Mouse (Mus musculus) kidney, postnatal 0 days (tissue): ENCODE measurements around the gene Siglece. TPM values are rescaled to one million over a fixed set of nuclear protein-coding genes. Genes with fewer than 3 reads are reported as not detected.

Experiments used
- ATAC-seq: fragments of 200-750 bp; cut with Nextera tagmentation; replicated peaks from 2 replicates; pipeline ENCODE4 v1.8.0; 2017; ENCODE audit warnings: low read depth, moderate number of reproducible peaks, moderate TSS enrichment, moderate library complexity; ENCODE audit not compliant: low FRiP score
- DNase-seq: peaks from one replicate; pipeline ENCODE4 v3.0.0-alpha.2; 2016; ENCODE audit warnings: low spot score
- H3K27ac ChIP-seq: fragments of 300-500 bp; sonication (generic); 2 replicates; pipeline ENCODE4 v1.5.1; 2014; ENCODE audit warnings: mild to moderate bottlenecking
- H3K27me3 ChIP-seq: fragments of 300-500 bp; sonication (generic); 2 replicates; pipeline ENCODE4 v1.6.1; 2014; ENCODE audit warnings: low read length, mixed read lengths; ENCODE audit not compliant: insufficient read depth
- H3K36me3 ChIP-seq: fragments of 300-500 bp; sonication (generic); 2 replicates; pipeline ENCODE4 v1.6.1; 2014; ENCODE audit warnings: low read length, mixed read lengths; ENCODE audit not compliant: insufficient read depth
- H3K4me1 ChIP-seq: fragments of 300-500 bp; sonication (generic); replicated peaks from 2 replicates; pipeline ENCODE4 v1.6.1; 2014; ENCODE audit warnings: antibody characterized with exemption, low read length, mixed read lengths; ENCODE audit not compliant: insufficient read depth
- H3K4me2 ChIP-seq: fragments of 300-500 bp; sonication (generic); 2 replicates; pipeline ENCODE4 v1.6.1; 2014; ENCODE audit warnings: mild to moderate bottlenecking, low read length, moderate library complexity, mixed read lengths
- H3K4me3 ChIP-seq: fragments of 300-500 bp; sonication (generic); replicated peaks from 2 replicates; pipeline ENCODE4 v1.5.1; 2014; ENCODE audit warnings: low read depth, low read length
- H3K9ac ChIP-seq: fragments of 300-500 bp; sonication (generic); 2 replicates; pipeline ENCODE4 v1.6.1; 2014; ENCODE audit warnings: low read depth, low read length
- H3K9me3 ChIP-seq: fragments of 300-500 bp; sonication (generic); replicated peaks from 2 replicates; pipeline ENCODE4 v1.6.1; 2016; ENCODE audit warnings: low read length, inconsistent platforms, mixed read lengths
- CTCF ChIP-seq: IDR thresholded peaks from 2 replicates; pipeline ENCODE4 v1.5.1; 2016; ENCODE audit warnings: antibody characterized with exemption, low read depth, mild to moderate bottlenecking, moderate library complexity
- whole genome bisulfite sequencing: fragments of 180-500 bp; shearing (Covaris S2); extraction: QIAGEN DNeasy Blood & Tissue Kit; methylation state at CpG from one replicate; pipeline ENCODE4 v1.1.7; 2014; 5-methylcytosine and 5-hydroxymethylcytosine counted together
- polyA plus RNA-seq: library from polyadenylated mRNA; unstranded; fragments of >200 nt; fragmentation: Nextera tagmentation; extraction: Ambion mirVana; gene quantifications from 2 replicates; pipeline ENCODE4 v1.2.1, GENCODE M21; 2015

The Siglece gene
- polyA plus RNA-seq, 1 experiment from 2014 or later, result 0.68 TPM

DNA sequence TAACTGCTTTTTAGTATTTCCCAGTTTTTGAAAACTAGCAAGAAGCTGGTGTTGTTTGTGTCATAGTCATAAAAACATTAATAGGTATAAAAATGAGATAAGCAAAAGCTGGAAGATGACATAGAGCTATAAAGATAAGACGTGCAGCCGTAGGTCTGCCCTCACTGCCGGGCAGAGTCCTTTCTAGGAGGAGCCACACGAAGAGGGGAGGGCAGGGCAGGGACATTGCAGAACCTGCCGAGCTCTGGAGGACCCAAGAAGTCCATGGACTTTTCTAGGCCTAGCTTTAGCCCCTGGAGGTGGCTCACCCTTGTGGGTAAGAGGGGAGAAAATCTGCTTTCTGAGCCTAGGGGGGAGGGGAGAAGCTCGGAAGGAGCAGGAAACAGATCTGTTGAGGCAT, 25.5 kb downstream of the Siglece start, which contains the start of gene Ceacam18:
TSS of gene Ceacam18 (plus strand) at position 208 of the 400 bp plus-strand sequence.
- TF ChIP-seq CTCF, result no peak
- no peaks in the 10 kb centered on the region for H3K36me3 ChIP-seq
- no peak for DNase-seq
- no peaks in the 10 kb centered on the region for H3K9me3 ChIP-seq
- H3K4me3 ChIP-seq, result no peak within 1 kb of the TSS
- H3K27me3 ChIP-seq, result no peaks in the 10 kb centered on the region
- H3K4me1 ChIP-seq, result no peaks in the 10 kb centered on the region
- no peak within 1 kb of the TSS for H3K4me2 ChIP-seq
- no peak within 1 kb of the TSS for H3K9ac ChIP-seq
- no peak within 1 kb of the TSS for H3K27ac ChIP-seq
- 56% methylated on average over 6 of the region's 6 CpGs for WGBS
- no peak for ATAC-seq

GRCm38 (mm10) chr7:43633940-43634339, 26.0 kb downstream of the Siglece start:
- Histone ChIP-seq H3K9me3 (no peaks in the 10 kb centered on the region), H3K27me3 (no peaks in the 10 kb centered on the region), H3K4me3 (no peak overlapping the region), H3K27ac (no peak overlapping the region), H3K36me3 (no peaks in the 10 kb centered on the region), H3K4me2 (no peak overlapping the region), H3K4me1 (no peaks in the 10 kb centered on the region), H3K9ac (no peak overlapping the region)
- DNase-seq, result no peak
- no peak for ATAC-seq
- no peak for TF ChIP-seq CTCF
- WGBS, result 38% methylated on average over 4 of the region's 4 CpGs

DNA sequence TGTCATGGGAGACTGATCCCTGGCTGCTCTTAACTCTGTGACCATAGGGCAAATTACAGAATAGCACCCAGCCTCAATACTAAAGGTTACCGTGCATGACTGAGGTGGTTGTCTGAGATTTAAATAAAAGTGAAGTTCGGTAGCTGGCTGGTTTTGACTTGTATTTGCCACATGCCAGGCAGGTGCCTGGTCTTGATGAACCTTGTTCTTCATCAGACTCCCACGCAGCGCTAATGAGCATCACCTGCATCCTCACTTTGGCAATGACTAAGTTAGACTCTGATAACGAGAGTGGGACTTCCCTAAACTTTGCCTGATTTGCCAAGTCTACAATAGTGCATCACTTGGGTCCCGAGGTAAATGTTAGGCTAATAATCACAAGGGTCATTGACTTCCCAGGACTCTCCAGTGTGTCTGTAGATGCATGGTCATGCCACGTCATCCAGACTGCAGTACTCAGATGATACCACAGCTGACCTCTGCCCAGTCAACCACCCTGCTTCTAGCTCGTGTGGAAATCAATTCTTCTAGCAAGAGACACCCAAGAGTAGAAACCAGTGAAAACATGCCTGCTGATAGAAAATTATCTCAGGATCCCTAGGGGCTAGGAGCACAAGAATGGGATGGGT, 34.1 kb downstream of the Siglece start:
- DNase-seq (no peak), ATAC-seq (no peak)
- Histone ChIP-seq H3K4me2 (no peak overlapping the region), H3K27me3 (no peaks in the 10 kb centered on the region), H3K27ac (no peak overlapping the region), H3K36me3 (no peaks in the 10 kb centered on the region), H3K4me1 (no peaks in the 10 kb centered on the region), H3K9ac (no peak overlapping the region), H3K9me3 (no peaks in the 10 kb centered on the region), H3K4me3 (no peak overlapping the region)
- 76% methylated on average over 8 of the region's 8 CpGs for WGBS
- no peak for TF ChIP-seq CTCF

DNA sequence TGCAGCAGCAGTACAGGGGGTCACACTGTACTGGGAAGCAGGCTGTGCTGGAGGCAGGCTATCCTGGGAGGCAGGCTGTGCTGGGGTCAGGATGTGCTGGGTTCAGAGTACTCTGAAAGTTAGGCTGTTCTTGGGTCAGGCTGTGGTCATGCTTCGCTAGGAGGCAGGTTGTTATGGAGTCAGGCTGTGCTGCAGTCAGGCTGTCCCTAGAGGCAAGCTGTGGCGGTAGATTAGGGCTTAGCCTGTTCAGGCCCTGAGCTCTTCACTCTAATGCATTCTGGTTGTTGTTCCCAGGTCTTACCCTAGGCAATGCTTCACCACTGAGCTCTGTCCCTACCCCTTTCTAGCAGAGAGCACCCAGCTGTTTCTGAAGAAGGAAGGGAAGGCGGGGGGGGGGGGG, 34.9 kb downstream of the Siglece start:
- no peak for DNase-seq
- no peak overlapping the region for H3K4me2 ChIP-seq
- no peak overlapping the region for H3K9ac ChIP-seq
- 71% methylated on average over 3 of the region's 3 CpGs for WGBS
- ATAC-seq, result no peak
- H3K9me3 ChIP-seq, result no peaks in the 10 kb centered on the region
- H3K27ac ChIP-seq, result no peak overlapping the region
- TF ChIP-seq CTCF, result no peak
- H3K4me1 ChIP-seq, result no peaks in the 10 kb centered on the region
- H3K4me3 ChIP-seq, result no peak overlapping the region
- no peaks in the 10 kb centered on the region for H3K27me3 ChIP-seq
- no peaks in the 10 kb centered on the region for H3K36me3 ChIP-seq

DNA sequence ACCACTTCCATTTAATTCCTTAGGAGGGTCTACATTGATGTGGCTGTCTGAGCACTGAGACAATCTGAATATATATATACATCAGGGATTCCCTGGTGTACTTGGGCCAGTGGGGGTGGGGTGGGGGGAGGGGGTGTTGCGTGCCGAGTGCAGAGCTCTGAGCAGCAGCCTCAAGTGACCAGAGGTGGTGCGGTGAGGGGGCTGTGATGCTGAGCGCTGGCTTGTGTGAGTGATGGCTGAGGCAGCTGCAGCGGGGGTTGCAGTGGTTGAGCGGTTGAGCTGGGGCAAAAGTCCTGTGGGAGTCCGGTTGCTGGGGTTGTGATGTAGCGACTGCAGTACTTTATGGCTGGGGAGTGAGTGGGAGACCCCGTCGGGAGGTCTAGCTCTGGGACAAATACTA, 36.1 kb downstream of the Siglece start:
- 3% methylated on average over 10 of the region's 10 CpGs for WGBS
- H3K27me3 ChIP-seq, result no peaks in the 10 kb centered on the region
- no peaks in the 10 kb centered on the region for H3K4me1 ChIP-seq
- DNase-seq (no peak), ATAC-seq (no peak)
- H3K4me3 ChIP-seq, result no peak overlapping the region
- no peak overlapping the region for H3K9ac ChIP-seq
- no peak overlapping the region for H3K27ac ChIP-seq
- H3K4me2 ChIP-seq, result no peak overlapping the region
- no peaks in the 10 kb centered on the region for H3K36me3 ChIP-seq
- TF ChIP-seq CTCF, result no peak
- no peaks in the 10 kb centered on the region for H3K9me3 ChIP-seq

- Histone ChIP-seq H3K27ac (no peak overlapping the region), H3K4me3 (no peak overlapping the region), H3K27me3 (no peaks in the 10 kb centered on the region), H3K9ac (no peak overlapping the region), H3K4me2 (no peak overlapping the region), H3K9me3 (no peaks in the 10 kb centered on the region), H3K4me1 (no peaks in the 10 kb centered on the region), H3K36me3 (no peaks in the 10 kb centered on the region)
- 67% methylated on average over 7 of the region's 7 CpGs for WGBS
- no peak for DNase-seq
- no peak for TF ChIP-seq CTCF
- no peak for ATAC-seq
Measured at GRCm38 (mm10) chr7:43622927-43623326, 37.0 kb downstream of the Siglece start.
